Mouse (Mus musculus) heart, embryonic 16.5 days (tissue): ENCODE measurements at regions not wholly inside any gene's neighbourhood (a gene's known extent, or its start where the extent isn't known, plus 50 kb on each side); places are given as distances from the start of the nearest gene placed in this dataset.
"Not testable (repeated sequence)": the region's sequence is repeated elsewhere in the genome, so short reads cannot be mapped to it uniquely, and the experiment has no call there.

Experiments
- ATAC-seq: fragments of 200-750 bp; cut with Nextera tagmentation; replicated peaks from 2 replicates; pipeline ENCODE4 v1.8.0; 2017; ENCODE audit warnings: moderate number of reproducible peaks; ENCODE audit not compliant: insufficient read depth, low FRiP score; ENCODE audit errors: extremely low read depth
- H3K27ac ChIP-seq: fragments of 300-500 bp; sonication (generic); 2 replicates; pipeline ENCODE4 v1.5.1; 2014; ENCODE audit warnings: mild to moderate bottlenecking, low read length, control low read depth, moderate library complexity
- H3K27me3 ChIP-seq: fragments of 300-500 bp; sonication (generic); 2 replicates; pipeline ENCODE4 v1.6.1; 2014; ENCODE audit warnings: low read length, mixed read lengths; ENCODE audit not compliant: control insufficient read depth, insufficient read depth
- H3K36me3 ChIP-seq: fragments of 300-500 bp; sonication (generic); 2 replicates; pipeline ENCODE4 v1.6.1; 2014; ENCODE audit not compliant: control insufficient read depth, insufficient read depth
- H3K4me1 ChIP-seq: fragments of 300-500 bp; sonication (generic); 2 replicates; pipeline ENCODE4 v1.6.1; 2014; ENCODE audit warnings: low read length, mixed read lengths; ENCODE audit not compliant: control insufficient read depth, insufficient read depth
- H3K4me2 ChIP-seq: fragments of 300-500 bp; sonication (generic); 2 replicates; pipeline ENCODE4 v1.6.1; 2014; ENCODE audit warnings: low read depth, mild to moderate bottlenecking, control low read depth, low read length
- H3K4me3 ChIP-seq: fragments of 300-500 bp; sonication (generic); 2 replicates; pipeline ENCODE4 v1.5.1; 2014; ENCODE audit warnings: mild to moderate bottlenecking, control low read depth, low read length
- H3K9ac ChIP-seq: fragments of 300-500 bp; sonication (generic); 2 replicates; pipeline ENCODE4 v1.6.1; 2014; ENCODE audit warnings: low read length, control low read depth
- H3K9me3 ChIP-seq: fragments of 300-500 bp; sonication (generic); replicated peaks from 2 replicates; pipeline ENCODE4 v1.6.1; 2016; ENCODE audit warnings: low read length; ENCODE audit not compliant: control insufficient read depth
- WGBS: fragments of 180-500 bp; shearing (Covaris S2); extraction: QIAGEN DNeasy Blood & Tissue Kit; methylation state at CpG from one replicate; pipeline ENCODE4 v1.1.7; 2014; 5-methylcytosine and 5-hydroxymethylcytosine counted together

DNA sequence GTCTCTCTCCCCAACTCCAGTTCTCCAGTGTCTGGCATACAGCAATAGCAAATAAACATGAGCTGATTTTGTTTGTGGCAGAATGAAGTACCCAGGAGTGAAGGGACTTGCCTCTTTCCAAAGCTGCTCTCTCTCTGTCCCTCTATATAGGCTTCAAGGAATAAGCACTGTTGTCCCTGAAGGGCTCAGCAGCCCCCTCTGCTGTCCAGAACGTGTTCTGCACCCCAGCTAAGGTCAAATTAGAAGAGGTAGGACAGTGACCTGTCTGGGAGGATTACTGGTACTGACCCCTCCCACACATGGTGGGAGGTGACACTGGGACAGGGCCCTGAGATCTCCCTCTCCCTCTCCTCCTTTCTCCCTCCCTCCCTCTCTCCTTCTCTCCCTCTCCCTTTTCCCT, 65.7 kb upstream of the Col1a1 start:
- WGBS: 0% methylated on average over 1 of the region's 1 CpGs
- Histone ChIP-seq H3K9me3 (no peaks in the 10 kb centered on the region), H3K4me2 (peak overlapping the region; percentile 30; the same call in 1 of the 2 replicates), H3K9ac (no peak overlapping the region), H3K4me1 (peaks cover 13% of the 10 kb centered on the region), H3K4me3 (no peak overlapping the region), H3K36me3 (no peaks in the 10 kb centered on the region), H3K27ac (no peak overlapping the region), H3K27me3 (0 out of 2 replicates have a peak, but pooled peaks cover 3% of the 10 kb centered on the region)
- ATAC-seq: no peak

DNA sequence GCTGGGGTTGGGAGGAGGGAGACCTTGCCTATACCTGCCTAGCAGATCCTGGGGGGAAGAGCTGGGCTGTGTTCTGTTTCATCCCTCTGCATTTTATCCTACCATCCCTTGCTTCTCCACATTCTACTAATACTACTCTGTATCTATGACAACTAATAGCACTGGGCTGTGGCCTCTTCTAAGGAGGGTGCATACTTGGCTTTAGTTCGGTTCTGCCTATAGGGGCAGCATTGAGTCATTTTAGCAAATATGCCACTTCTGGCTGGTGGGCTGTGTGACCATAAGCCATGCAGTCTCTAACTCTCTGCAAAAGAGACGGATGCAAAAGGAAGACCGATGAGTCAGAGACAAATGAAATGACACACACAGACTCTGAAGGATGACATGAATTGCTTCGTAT, 66.2 kb upstream of the Col1a1 start:
- WGBS: 24% methylated on average over 4 of the region's 4 CpGs
- H3K9me3 ChIP-seq, H3K27ac ChIP-seq, H3K9ac ChIP-seq, H3K36me3 ChIP-seq, H3K4me3 ChIP-seq, ATAC-seq, H3K27me3 ChIP-seq: not testable (repeated sequence)
- Histone ChIP-seq H3K4me1 (peaks cover 13% of the 10 kb centered on the region), H3K4me2 (peak overlapping the region; percentile 30; the same call in 1 of the 2 replicates)

DNA sequence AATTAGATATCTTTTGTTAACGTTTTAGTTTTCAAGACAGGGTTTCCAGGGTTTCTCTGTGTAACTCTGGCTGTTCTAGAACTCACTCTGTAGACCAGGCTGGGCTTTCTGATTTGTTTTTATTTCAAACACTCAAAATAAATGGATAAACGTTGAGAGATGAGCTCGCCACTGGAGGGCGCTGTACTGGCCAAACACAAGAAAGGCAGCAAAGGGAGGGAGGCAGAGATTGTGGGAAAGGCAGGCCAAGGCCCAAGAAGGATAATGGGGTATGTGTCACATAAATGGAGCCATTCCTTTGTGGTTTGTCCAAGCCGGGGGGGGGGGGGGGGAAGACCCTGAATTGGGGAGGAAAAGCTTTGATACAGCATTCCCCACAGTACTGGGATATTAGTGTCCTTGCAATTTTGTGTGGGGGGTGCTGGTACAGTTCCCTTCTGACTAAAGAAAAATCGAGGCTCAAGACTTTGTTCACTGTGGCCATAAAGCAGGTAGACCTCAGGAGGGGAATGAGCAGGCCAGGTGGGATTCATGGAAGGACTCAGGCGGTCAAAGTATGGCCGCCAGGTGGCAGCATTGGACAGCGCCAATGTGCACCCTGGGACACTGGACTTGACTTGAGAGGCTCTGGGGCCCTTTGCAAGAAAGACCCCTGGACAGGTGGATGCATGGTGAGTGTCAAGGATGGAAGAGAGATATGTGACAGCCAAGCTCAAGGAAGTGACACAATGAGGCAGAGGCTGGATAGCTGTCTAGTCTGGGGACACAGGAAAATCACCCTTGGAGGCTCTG, 69.7 kb upstream of the Col1a1 start:
- Histone ChIP-seq H3K27ac (no peak overlapping the region), H3K27me3 (0 out of 2 replicates have a peak, but pooled peaks cover 5% of the 10 kb centered on the region), H3K4me3 (no peak overlapping the region), H3K4me1 (no peaks in the 10 kb centered on the region), H3K9ac (no peak overlapping the region), H3K9me3 (no peaks in the 10 kb centered on the region), H3K36me3 (no peaks in the 10 kb centered on the region), H3K4me2 (no peak overlapping the region)
- WGBS: 14% methylated on average over 9 of the region's 9 CpGs
- 0 out of 2 replicates have a peak, but pooled peaks have one; percentile 63 for ATAC-seq

DNA sequence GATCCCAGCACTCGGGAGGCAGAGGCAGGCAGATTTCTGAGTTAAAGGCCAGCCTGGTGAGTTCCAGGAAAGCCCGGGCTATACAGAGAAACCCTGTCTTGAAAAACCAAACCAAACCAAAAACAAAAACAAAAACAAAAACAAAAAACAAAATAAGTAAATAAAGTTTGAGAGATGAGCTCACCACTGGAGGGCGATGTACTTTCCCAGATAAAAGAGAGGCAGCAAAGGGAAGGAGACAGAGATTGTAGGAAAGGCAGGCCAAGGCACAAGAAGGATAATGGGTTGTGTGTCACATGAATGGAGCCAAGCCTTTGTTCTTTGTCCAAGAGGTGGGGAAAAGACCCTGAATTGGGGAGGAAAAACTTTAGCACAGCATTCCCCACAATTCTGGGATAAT, 67.6 kb upstream of the Tmem92 start:
- no peak overlapping the region for H3K4me3 ChIP-seq
- H3K27me3 ChIP-seq: no peaks in the 10 kb centered on the region
- H3K9me3 ChIP-seq: no peaks in the 10 kb centered on the region
- H3K9ac ChIP-seq: no peak overlapping the region
- H3K4me1 ChIP-seq: no peaks in the 10 kb centered on the region
- 84% methylated on average over 3 of the region's 3 CpGs for WGBS
- no peak overlapping the region for H3K4me2 ChIP-seq
- H3K36me3 ChIP-seq: no peaks in the 10 kb centered on the region
- no peak overlapping the region for H3K27ac ChIP-seq
- no peak for ATAC-seq

DNA sequence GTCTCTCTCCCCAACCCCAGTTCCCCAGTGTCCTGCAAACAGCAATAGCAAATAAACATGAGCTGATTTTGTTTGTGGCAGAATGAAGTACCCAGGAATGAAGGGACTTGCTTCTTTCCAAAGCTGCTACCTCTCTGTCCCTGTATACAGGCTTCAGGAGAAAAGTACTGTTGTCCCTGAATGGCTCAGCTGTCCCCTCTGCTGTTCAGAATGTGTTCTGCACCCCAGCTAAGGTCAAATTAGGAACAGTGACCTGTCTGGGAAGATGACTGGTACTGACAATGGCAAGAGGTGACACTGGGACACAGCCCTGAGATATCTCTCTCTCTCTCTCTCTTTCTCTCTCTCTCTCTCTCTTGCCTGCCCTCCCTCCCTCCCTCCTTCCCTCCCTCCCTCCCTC, 56.6 kb upstream of the Tmem92 start:
- H3K27ac ChIP-seq: no peak overlapping the region
- H3K36me3 ChIP-seq: no peaks in the 10 kb centered on the region
- H3K4me3 ChIP-seq: no peak overlapping the region
- H3K4me2 ChIP-seq: no peak overlapping the region
- H3K4me1 ChIP-seq: no peaks in the 10 kb centered on the region
- H3K27me3 ChIP-seq: no peaks in the 10 kb centered on the region
- no peak overlapping the region for H3K9ac ChIP-seq
- no peaks in the 10 kb centered on the region for H3K9me3 ChIP-seq
- no peak for ATAC-seq

DNA sequence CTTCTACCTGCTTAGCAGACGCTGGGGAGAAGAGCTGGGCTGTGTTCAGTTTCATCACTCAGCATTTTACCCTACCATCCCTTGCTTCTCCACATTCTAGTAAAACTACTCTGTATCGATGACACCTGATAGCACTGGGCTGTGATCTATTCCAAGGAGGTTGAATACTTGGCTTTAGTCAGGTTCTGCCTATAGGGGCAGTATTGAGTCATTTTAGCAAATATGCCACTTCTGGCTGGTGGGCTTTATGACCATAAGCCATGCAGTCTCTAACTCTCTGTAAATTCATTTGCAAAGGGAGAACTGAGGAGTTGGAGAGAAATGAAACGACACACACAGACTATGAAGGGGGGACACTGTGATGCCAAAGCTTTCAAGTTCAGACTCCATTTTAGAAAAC, 55.6 kb upstream of the Tmem92 start:
- no peak overlapping the region for H3K27ac ChIP-seq
- no peak overlapping the region for H3K4me3 ChIP-seq
- no peaks in the 10 kb centered on the region for H3K36me3 ChIP-seq
- 58% methylated on average over 3 of the region's 3 CpGs for whole genome bisulfite sequencing
- H3K4me1 ChIP-seq: no peaks in the 10 kb centered on the region
- no peak overlapping the region for H3K9ac ChIP-seq
- H3K4me2 ChIP-seq: no peak overlapping the region
- no peak for ATAC-seq
- no peaks in the 10 kb centered on the region for H3K27me3 ChIP-seq
- H3K9me3 ChIP-seq: no peaks in the 10 kb centered on the region

DNA sequence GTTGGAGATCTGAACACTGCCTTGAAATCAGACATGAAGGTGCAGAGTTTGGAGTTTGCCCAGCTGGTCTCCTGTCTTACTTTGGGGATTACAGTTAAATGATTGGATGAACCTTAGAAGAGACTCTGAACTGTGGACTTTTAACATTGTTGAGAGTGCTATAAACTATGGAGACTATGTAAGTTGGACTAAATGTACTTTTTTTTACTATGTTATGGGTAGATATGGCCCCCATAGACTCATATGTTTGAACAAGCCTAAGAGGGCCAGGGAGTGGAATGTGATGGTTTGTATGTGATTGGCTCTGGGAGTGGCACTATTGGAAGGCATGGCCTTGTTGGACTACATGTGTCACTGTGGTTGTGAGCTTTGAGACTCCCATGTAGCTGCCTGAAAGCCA, 53.8 kb upstream of the Tmem92 start:
- no peaks in the 10 kb centered on the region for H3K4me1 ChIP-seq
- no peak overlapping the region for H3K4me2 ChIP-seq
- H3K27me3 ChIP-seq: no peaks in the 10 kb centered on the region
- no peak overlapping the region for H3K27ac ChIP-seq
- H3K9me3 ChIP-seq: no peaks in the 10 kb centered on the region
- H3K4me3 ChIP-seq: no peak overlapping the region
- ATAC-seq: no peak
- no peak overlapping the region for H3K9ac ChIP-seq
- no peaks in the 10 kb centered on the region for H3K36me3 ChIP-seq

DNA sequence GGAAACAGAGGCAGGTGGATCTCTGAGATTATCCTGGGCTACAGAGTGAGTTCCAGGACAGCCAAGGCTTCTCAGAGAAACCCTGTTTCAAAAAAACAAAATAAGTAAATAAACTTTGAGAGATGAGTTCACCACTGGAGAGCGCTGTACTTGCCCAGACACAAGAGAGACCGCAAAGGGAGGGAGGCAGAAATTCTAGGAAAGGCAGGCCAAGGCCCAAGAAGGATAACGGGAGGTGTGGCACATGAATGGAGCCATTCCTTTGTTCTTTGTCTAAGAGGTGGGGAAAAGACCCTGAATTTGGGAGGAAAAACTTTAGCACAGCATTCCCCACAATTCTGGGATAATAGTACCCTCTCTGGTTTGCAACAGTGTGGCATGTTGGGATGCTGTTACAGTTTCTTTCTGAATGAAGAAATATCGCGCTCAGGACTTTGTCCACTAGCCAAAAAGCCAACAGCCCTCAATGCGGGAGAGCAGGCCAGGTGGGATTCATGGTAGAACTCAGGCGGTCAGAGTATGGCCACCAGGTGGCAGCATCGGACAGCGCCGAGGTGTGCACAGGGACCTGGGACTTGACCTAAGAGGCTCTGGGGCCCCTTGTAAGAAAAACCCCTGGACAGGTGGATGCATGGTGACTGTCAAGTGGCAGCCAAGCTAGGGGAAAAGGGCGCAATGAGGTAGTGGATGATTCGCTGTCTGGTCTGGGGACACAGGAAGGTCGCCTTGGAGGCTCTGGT, 49.9 kb upstream of the Tmem92 start:
- ATAC-seq: no peak
- 28% methylated on average over 13 of the region's 13 CpGs for WGBS
- Histone ChIP-seq H3K27ac (no peak overlapping the region), H3K9ac (no peak overlapping the region), H3K4me2 (no peak overlapping the region), H3K27me3 (peaks cover 2% of the 10 kb centered on the region; the same call in 1 of the 2 replicates), H3K9me3 (no peaks in the 10 kb centered on the region), H3K4me1 (no peaks in the 10 kb centered on the region), H3K4me3 (no peak overlapping the region), H3K36me3 (no peaks in the 10 kb centered on the region)
